Mouse (Mus musculus): ENCODE measurements at regions not wholly inside any gene's neighbourhood (a gene's known extent, or its start where the extent isn't known, plus 50 kb on each side); places are given as distances from the start of the nearest gene placed in this dataset.
"Not testable (repeated sequence)": the region's sequence is repeated elsewhere in the genome, so short reads cannot be mapped to it uniquely, and the experiment has no call there.

DNA sequence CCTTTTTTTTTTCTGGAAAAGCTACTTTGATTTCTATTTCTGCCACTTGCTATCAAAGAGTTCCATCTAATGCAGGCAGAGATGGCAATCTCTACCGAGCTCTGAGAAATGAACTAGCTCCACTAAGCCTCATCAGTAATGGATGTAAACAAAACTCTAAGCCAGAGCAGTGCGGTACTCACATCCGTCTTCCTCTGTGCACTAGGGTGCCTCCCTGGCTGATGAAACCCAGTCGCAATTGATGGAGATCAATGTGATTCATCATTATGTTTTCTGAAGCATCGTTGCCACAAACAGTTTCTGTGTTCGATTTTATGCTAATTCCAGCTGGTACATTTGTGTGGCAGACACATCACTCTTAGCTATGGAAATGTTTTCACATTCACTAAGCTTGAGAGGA lies 206.8 kb upstream of the Btg1 start:
- no peak for ATAC-seq (ENCODE audit: borderline replicate concordance, extremely low read depth, low FRiP score, low TSS enrichment)
- Histone ChIP-seq H3K4me2 (no peak overlapping the region), H3K36me3 (no peaks in the 10 kb centered on the region), H3K4me3 (no peak overlapping the region), H3K27ac (no peak overlapping the region), H3K4me1 (no peaks in the 10 kb centered on the region), H3K9me3 (no peaks in the 10 kb centered on the region), H3K9ac (no peak overlapping the region), H3K27me3 (no peaks in the 10 kb centered on the region)
- 70% methylated on average over 6 of the region's 6 CpGs for WGBS

DNA sequence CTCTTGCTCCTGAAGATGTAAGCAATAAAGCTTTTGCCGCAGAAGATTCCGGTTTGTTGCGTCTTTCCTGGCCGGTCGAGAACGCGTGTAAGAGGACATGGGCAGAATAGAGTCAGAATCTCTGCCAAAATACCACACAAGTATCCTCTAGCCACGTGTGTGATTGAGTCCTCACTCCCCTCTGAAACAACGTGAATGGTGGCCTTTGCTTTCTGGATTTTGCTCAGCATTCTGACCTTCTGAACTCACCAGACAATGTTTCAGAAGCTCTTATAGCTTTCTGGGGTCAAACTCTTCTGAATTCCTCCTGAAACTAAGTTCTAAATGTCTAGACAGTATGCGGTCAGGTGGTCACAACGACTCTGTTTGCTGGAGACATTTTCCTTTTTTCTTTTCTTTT lies 202.0 kb upstream of the Btg1 start:
- no peak overlapping the region for H3K27ac ChIP-seq
- no peak overlapping the region for H3K4me2 ChIP-seq
- H3K9me3 ChIP-seq = no peaks in the 10 kb centered on the region
- no peak overlapping the region for H3K9ac ChIP-seq
- H3K4me3 ChIP-seq = no peak overlapping the region
- WGBS = 89% methylated on average over 11 of the region's 11 CpGs
- H3K4me1 ChIP-seq = no peaks in the 10 kb centered on the region
- H3K27me3 ChIP-seq = no peaks in the 10 kb centered on the region
- no peak for ATAC-seq (ENCODE audit: borderline replicate concordance, extremely low read depth, low FRiP score, low TSS enrichment)
- H3K36me3 ChIP-seq = no peaks in the 10 kb centered on the region

DNA sequence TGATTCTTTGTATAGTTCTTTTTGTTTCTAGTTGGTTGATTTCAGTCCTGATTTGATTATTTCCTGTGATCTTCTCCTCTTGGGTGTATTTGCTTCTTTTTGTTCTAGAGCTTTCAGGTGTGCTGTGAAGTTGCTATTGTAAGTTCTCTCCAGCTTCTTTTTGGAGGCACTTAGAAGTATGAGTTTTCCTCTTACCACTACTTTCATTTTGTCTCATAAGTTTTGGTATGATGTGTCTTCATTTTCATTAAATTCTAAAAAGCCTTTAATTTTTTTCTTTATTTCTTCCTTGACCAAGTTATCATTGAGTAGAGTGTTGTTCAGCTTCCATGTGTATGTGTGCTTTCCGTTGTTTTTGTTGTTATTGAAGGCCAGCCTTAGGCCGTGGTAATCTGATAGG lies 195.3 kb upstream of the Btg1 start:
- H3K9me3 ChIP-seq; H3K4me2 ChIP-seq; H3K27me3 ChIP-seq; H3K4me1 ChIP-seq; ATAC-seq (ENCODE audit: borderline replicate concordance, extremely low read depth, low FRiP score, low TSS enrichment); H3K4me3 ChIP-seq; H3K27ac ChIP-seq; H3K36me3 ChIP-seq; H3K9ac ChIP-seq: not testable (repeated sequence)
- WGBS = 91% methylated on average over 2 of the region's 2 CpGs

DNA sequence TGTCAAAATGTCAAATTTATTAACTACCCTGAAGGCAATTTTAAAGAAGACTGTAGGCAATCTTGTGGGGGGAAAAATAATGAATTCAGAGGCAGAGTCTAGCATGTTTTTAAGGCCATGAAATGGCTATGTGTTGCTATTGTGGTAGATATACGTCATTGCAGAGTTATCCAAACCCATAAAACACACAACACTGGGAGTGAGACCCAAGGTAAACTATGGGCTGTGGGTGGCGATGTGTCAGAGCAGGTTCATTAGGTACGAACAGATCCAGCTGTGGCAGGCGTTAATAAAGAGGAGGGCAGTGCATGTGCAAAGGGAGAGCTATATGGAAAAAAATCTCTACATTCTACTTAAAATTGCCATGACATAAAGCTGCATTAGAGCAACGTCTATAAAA lies 189.4 kb upstream of the Btg1 start:
- no peak for ATAC-seq (ENCODE audit: borderline replicate concordance, extremely low read depth, low FRiP score, low TSS enrichment)
- no peak overlapping the region for H3K9ac ChIP-seq
- no peak overlapping the region for H3K4me2 ChIP-seq
- no peaks in the 10 kb centered on the region for H3K9me3 ChIP-seq
- WGBS = 70% methylated on average over 5 of the region's 5 CpGs
- H3K27ac ChIP-seq = no peak overlapping the region
- H3K4me3 ChIP-seq = no peak overlapping the region
- H3K4me1 ChIP-seq = no peaks in the 10 kb centered on the region
- H3K27me3 ChIP-seq = no peaks in the 10 kb centered on the region
- H3K36me3 ChIP-seq = no peaks in the 10 kb centered on the region

DNA sequence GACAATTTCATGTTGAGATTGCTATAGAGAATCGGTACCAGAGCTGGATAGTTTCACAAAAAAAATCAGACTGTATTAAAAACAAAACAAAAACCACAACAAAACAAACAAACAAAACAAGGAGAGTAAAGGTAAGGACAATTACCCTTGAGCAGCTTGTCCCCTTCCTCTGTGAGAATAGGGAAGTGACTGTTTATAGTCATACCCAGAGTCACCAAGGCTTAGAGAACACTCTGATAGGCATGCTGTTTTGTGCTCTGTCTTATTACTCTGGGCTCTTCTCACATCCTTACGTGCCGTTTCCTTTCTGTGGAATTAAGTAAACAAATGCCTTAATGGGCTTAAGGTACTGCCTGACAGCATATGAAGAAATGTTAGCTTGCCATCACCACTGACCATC lies 186.7 kb upstream of the Btg1 start:
- H3K4me1 ChIP-seq = no peaks in the 10 kb centered on the region
- no peaks in the 10 kb centered on the region for H3K27me3 ChIP-seq
- no peak for ATAC-seq (ENCODE audit: borderline replicate concordance, extremely low read depth, low FRiP score, low TSS enrichment)
- no peak overlapping the region for H3K4me3 ChIP-seq
- H3K4me2 ChIP-seq = no peak overlapping the region
- no peaks in the 10 kb centered on the region for H3K36me3 ChIP-seq
- H3K27ac ChIP-seq = no peak overlapping the region
- no peaks in the 10 kb centered on the region for H3K9me3 ChIP-seq
- 41% methylated on average over 3 of the region's 3 CpGs for WGBS
- H3K9ac ChIP-seq = no peak overlapping the region

DNA sequence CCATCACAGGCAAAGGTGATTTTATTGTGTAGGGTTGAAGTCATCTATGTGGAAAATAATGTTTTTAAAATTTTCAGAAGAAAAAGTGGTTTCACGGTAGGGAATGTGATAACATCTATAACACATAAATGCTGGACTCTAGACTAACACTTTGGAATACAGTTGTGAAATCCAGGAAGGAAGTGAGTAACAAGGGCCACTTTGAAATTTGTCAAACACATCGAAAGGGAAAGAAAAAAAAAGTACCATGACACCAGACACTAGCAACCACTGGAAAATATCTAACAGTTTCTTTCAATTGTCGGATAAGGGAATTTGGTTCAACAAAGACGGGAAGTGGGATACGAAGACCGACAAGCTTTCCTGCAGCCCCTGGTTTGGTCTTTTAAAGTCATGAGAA lies 181.7 kb upstream of the Btg1 start:
- H3K27me3 ChIP-seq = no peaks in the 10 kb centered on the region
- no peaks in the 10 kb centered on the region for H3K9me3 ChIP-seq
- 49% methylated on average over 6 of the region's 6 CpGs for WGBS
- H3K27ac ChIP-seq = no peak overlapping the region
- no peak for ATAC-seq (ENCODE audit: borderline replicate concordance, extremely low read depth, low FRiP score, low TSS enrichment)
- H3K9ac ChIP-seq = no peak overlapping the region
- H3K36me3 ChIP-seq = no peaks in the 10 kb centered on the region
- no peak overlapping the region for H3K4me3 ChIP-seq
- H3K4me2 ChIP-seq = no peak overlapping the region
- H3K4me1 ChIP-seq = no peaks in the 10 kb centered on the region

DNA sequence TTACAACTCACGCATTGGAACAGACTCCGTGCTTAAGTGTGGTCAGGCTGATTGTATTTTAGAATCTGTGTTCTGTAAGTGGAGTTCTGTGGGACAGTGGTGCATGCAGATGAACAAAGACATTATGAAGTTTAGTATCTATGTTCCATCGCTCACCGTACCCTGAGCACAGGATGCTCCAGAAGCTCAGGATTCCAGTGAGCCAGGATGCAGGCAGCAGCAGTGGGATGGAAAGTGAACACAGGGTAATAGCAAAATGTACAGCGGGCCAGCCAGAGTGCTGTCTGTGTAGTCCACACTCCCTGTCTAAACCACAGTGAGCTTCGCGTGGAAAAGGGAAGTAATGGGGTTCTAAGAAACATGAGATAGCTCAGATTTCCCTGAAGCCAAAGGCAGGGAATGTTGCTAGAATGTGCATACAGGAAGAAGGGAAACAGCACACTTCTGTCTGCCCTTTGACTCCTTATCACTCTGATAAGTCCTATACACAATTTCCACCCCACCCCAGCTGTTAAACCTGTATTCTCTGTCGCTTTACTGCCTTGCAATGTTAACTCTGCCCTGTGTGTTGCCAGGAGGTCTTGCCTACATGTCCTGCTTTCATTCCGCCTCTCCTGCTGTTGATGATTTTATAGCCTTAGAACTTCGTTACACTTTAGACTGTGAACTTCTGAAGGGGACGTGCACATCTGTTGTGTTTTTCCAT lies 178.3 kb upstream of the Btg1 start:
- WGBS = 80% methylated on average over 11 of the region's 11 CpGs
- Histone ChIP-seq H3K4me3 (no peak overlapping the region), H3K36me3 (no peaks in the 10 kb centered on the region), H3K9me3 (no peaks in the 10 kb centered on the region), H3K27me3 (no peaks in the 10 kb centered on the region), H3K4me1 (no peaks in the 10 kb centered on the region), H3K27ac (no peak overlapping the region), H3K4me2 (no peak overlapping the region), H3K9ac (no peak overlapping the region)
- no peak for ATAC-seq (ENCODE audit: borderline replicate concordance, extremely low read depth, low FRiP score, low TSS enrichment)

DNA sequence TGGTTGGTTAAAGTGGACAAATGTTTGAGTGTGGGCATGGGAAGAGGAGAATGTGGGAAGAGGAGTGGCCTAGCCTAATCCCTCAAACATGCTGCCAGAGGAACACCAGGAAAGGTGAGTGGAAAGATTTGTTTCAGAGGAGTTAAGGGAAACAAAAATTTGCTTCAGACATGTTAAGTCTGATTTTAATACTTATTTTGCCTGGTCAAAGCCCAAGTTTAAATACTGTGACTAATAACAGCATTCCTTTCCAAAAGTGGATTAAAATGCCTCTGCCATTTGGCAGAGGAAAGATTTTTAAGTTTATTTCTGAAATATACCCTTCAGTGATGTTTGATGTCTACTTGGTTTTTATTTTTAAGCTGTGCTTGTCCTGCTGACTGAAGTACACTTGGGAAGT lies 174.6 kb upstream of the Btg1 start:
- Histone ChIP-seq H3K9me3 (no peaks in the 10 kb centered on the region), H3K4me2 (no peak overlapping the region), H3K27me3 (no peaks in the 10 kb centered on the region), H3K9ac (no peak overlapping the region), H3K4me3 (no peak overlapping the region), H3K4me1 (no peaks in the 10 kb centered on the region), H3K27ac (no peak overlapping the region), H3K36me3 (no peaks in the 10 kb centered on the region)
- ATAC-seq (ENCODE audit: borderline replicate concordance, extremely low read depth, low FRiP score, low TSS enrichment) = no peak

DNA sequence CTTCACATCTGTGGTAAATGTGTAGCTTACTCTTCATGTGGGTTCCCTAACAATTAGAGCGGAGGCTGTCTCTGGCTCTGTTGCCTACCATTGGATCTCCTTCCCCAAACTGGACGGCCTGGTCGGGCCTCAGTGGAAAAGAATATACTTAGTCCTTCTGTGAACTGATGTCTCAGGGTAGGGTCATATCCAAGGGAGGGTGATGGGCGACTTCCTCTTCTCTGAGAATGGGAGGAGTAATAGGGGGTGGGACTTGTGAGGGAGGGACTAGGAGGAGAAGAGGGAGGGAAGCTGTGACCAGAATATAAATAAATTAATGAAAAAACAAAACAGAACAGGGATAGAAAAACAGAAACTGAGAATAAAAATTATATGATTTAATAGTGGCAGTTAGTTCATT lies 166.5 kb upstream of the Btg1 start:
- Histone ChIP-seq H3K4me1 (no peaks in the 10 kb centered on the region), H3K9ac (no peak overlapping the region), H3K4me2 (no peak overlapping the region), H3K27ac (no peak overlapping the region), H3K27me3 (no peaks in the 10 kb centered on the region), H3K4me3 (no peak overlapping the region), H3K9me3 (no peaks in the 10 kb centered on the region), H3K36me3 (no peaks in the 10 kb centered on the region)
- WGBS = 94% methylated on average over 4 of the region's 4 CpGs
- ATAC-seq (ENCODE audit: borderline replicate concordance, extremely low read depth, low FRiP score, low TSS enrichment) = no peak

DNA sequence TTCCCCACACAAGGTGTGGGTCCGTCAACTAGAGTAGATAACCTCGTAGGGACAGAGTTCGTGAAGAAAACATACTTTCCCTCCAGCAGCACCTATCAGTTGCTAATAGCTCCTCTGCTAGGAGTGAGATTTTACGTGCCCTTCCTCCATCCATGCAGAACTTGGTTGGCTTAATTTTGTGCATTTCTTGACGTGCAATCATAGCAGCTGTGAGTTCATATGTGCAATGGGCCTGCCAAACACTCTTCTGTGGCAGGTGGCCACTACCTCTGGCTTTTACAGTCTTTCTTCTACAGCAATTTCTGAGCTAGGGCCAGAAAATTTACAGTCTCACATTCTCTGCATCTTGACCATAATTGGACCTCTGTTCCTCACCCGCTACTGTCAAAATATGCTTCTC lies 161.9 kb upstream of the Btg1 start:
- WGBS = 85% methylated on average over 6 of the region's 6 CpGs
- ATAC-seq (ENCODE audit: borderline replicate concordance, extremely low read depth, low FRiP score, low TSS enrichment) = no peak
- no peak overlapping the region for H3K27ac ChIP-seq
- H3K27me3 ChIP-seq = no peaks in the 10 kb centered on the region
- H3K4me1 ChIP-seq = no peaks in the 10 kb centered on the region
- no peaks in the 10 kb centered on the region for H3K9me3 ChIP-seq
- H3K4me2 ChIP-seq = no peak overlapping the region
- H3K9ac ChIP-seq = no peak overlapping the region
- H3K4me3 ChIP-seq = no peak overlapping the region
- no peaks in the 10 kb centered on the region for H3K36me3 ChIP-seq

DNA sequence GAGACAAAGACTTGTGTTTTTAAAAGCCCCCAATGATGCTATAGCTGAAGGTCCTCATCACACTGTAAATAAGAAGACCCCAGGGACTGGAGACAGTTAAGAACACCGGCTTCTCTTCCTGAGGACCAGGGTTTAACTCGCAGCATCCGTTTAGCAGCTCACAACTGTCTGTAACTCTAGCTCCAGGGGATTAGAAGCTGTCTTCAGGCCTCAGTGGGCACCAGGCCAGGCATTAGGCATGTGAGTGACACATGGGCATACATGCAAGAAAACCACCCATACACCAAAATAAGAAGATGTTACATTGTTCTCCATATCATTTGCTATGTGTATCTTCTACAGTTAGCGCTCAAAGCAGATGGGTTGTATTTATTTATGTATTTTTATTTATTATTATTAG lies 158.3 kb upstream of the Btg1 start:
- WGBS = 89% methylated on average over 4 of the region's 4 CpGs
- Histone ChIP-seq H3K9me3 (no peaks in the 10 kb centered on the region), H3K36me3 (no peaks in the 10 kb centered on the region), H3K9ac (no peak overlapping the region), H3K4me3 (no peak overlapping the region), H3K4me1 (no peaks in the 10 kb centered on the region), H3K27me3 (no peaks in the 10 kb centered on the region), H3K27ac (no peak overlapping the region), H3K4me2 (no peak overlapping the region)
- ATAC-seq (ENCODE audit: borderline replicate concordance, extremely low read depth, low FRiP score, low TSS enrichment) = no peak

DNA sequence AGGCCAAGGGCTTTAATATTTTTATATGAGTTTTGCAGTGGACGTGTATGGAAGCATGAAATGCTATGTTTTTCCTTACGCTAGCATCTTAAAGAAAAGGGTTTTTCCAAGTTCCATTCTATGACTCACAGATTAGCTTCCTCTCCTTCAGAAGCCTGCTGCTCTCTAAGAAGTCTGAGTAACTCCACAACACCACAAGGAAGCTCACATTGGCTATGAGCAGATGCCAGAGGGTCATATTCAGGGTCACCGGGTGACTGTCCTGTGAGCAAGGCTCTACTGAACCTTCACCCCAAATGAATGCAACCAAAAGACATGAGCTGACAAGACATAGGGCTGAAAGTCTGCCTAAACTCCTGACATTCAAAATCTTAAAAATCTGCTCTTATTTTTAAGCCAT lies 157.6 kb upstream of the Btg1 start:
- ATAC-seq (ENCODE audit: borderline replicate concordance, extremely low read depth, low FRiP score, low TSS enrichment) = no peak
- WGBS = 88% methylated on average over 3 of the region's 3 CpGs
- Histone ChIP-seq H3K4me2 (no peak overlapping the region), H3K36me3 (no peaks in the 10 kb centered on the region), H3K27me3 (no peaks in the 10 kb centered on the region), H3K4me1 (no peaks in the 10 kb centered on the region), H3K4me3 (no peak overlapping the region), H3K9ac (no peak overlapping the region), H3K27ac (no peak overlapping the region), H3K9me3 (no peaks in the 10 kb centered on the region)

DNA sequence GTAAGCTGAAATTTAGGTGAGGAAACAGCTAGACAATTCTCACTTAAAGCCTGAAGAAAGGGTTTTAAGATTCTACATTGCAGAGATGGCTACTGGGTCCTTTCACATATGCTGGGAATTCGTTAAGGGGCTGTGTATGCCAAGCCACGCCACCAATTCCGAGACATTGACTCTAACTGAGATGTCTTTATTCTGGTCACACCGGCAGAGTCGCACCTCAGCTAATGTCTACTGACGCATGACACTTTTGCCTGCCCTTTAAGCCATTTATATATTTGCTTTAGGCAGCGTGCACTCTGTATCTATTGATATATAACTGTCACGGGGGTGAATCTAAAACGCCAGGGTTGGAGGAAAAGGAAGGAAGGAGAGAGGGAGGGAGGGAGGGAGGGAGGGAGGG lies 156.7 kb upstream of the Btg1 start:
- H3K4me3 ChIP-seq = no peak overlapping the region
- no peak overlapping the region for H3K4me2 ChIP-seq
- no peak for ATAC-seq (ENCODE audit: borderline replicate concordance, extremely low read depth, low FRiP score, low TSS enrichment)
- H3K27me3 ChIP-seq = no peaks in the 10 kb centered on the region
- H3K9me3 ChIP-seq = no peaks in the 10 kb centered on the region
- no peak overlapping the region for H3K9ac ChIP-seq
- H3K4me1 ChIP-seq = no peaks in the 10 kb centered on the region
- 42% methylated on average over 9 of the region's 9 CpGs for WGBS
- no peak overlapping the region for H3K27ac ChIP-seq
- no peaks in the 10 kb centered on the region for H3K36me3 ChIP-seq

All from lung, embryonic 15.5 days (tissue).